Mouse (Mus musculus): ENCODE results near the gene Sectm1b.
"Not testable (repeated sequence)": the region's sequence is repeated elsewhere in the genome, so short reads cannot be mapped to it uniquely, and the experiment has no call there.

Gene Sectm1b

DNA sequence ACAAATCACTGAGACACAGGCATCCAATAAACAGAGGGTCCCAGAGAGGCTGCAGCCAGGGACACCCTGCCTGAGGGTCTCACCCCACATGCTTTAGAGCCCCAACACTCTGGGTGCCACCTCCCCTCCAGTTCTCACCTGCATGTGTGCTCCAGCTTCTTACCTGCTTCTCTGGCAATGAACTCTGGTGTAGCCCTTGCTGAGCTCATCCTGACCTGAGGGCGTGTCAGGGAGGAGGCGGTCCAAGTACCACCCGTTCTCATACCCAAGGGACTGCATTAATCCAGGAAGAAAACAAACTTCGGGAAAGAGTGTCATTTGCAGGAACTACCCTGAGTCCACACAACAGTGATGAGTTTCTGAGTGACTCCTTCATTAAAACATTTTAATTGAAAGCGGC lies at the start of gene Sectm1b:
TSS of gene Sectm1b (minus strand) at position 191 of the 400 bp plus-strand sequence.
- peak; percentile 78 for DNase-seq

DNA sequence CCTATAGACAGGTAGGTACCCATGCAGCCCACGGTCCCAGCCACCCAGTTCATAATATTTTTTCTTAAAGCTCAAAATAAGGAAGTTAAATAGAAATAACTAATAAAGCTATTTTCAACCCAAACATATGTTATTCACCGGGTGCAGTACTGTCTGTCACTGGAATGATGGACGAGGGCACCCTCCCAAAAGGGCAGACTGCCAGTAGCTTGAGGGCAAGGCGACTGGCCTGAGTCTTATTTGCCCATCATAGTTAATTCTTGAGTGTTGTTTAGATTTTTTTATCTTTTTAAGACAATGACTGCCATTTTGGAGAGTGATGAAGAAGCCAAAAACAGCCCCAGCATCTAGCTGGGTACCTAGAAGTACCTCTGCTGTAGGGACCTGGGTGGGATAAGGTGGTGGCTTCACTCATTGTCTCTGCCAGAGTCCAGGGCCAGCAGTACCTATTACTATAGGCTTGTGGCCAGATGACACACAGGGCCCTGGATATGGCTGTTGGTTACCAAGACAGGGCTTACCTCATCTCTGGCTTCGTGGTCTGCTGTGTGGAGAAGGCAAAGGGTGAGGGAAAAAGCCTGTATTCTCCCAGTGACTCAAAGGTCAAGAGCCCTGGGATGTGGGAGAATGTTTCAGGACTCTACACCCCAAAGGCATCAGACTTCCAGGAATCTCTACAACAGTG lies 48.9 kb upstream of the Sectm1b start:
- DNase-seq, result peak; percentile 50

DNA sequence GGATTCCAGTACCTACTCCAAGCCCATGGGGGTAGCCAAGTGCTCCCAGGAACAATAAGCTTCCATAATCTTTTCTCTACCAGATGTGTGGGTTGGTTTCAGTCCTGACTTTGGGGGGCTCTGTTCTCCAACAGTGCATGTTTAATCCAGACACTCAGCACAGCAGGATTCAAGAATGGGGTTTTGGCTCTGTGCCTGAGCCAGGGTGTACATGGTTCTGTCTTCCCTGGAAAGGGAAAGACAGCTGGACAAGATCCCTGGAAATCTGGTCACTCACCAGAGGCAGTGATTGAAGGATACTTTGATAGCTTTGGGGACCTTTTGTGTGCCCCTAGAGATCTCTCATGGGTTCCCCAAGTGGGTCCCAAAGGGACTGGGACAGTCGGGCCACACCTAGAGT lies 48.2 kb upstream of the Sectm1b start:
- no peak for DNase-seq

DNA sequence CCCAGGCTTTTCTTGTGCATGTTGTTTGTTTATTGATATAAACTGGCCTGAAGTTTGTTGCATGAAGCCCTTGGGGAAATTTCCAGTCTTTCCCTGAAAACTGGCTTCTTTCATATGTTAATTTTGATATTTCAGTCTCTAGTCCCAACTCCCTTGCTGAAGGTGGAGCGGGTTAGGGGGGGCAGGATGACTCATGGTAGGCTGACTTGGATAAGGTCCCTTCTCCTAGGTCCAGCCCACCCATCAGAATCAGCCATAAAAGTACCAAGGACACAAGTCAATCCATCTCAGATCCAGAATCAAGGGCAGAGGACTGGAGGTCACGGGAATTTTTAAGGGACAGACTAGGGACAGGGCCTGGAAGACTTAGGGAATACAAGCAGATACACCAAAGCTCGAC lies 47.7 kb upstream of the Sectm1b start:
- DNase-seq, result no peak

DNA sequence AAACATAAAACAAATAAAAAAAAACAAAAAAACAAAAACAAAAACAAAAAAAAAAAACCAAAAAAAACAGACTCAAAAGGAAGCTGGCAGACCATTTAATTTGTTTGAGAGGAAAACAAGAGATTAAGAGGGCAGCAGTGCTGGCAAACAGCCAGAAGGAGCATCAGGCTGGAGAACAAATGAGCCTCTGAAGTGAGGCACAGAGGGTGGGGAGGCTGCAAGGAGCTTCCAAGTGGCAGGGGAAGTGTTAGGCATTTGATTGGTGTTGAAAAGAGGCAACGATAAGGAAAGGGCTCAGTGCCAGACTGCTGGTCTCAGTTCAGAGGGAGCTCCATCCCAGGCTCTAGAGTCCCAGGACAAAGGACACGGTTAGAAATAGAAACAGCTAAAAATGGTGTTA lies 46.6 kb upstream of the Sectm1b start:
- peak; percentile 77 for DNase-seq

DNA sequence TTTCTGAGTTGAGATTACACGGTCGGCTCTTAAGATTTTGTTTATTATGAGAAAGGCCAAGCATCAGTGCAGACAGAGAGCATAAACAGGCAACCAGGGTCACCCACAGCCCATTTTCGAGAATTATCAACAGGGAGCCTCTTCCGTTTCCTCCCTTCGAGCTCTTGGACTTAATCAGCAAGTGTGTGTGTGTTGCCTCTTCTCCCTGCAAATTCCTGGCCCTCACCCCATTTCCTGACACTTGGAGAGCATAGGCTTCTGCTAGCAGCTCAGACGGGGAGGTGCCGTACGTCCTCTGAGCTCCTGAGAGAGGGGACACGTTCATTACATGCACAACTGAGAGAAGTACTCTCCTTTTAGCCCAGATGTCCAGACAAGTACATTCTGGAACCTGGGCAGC lies 44.7 kb upstream of the Sectm1b start:
- DNase-seq, result peak; percentile 37

DNA sequence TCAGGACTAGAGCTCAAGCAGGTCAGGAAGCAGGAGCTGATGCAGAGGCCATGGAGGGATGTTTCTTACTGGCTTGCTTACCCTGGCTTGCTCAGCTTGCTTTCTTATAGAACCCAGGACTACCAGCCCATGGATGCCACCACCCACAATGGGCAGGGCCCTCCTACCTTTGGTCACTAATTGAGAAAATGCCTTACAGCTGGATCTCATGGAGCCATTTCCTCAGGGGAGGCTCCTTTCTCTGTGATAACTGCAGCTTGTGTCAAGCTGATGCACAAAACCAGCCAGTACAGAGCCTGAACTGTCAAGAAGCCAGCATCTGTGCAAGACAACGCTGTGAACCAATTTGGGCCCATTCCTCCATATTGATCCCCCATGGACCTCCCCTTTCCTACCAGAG lies 43.9 kb upstream of the Sectm1b start:
- DNase-seq, result not testable (repeated sequence)

DNA sequence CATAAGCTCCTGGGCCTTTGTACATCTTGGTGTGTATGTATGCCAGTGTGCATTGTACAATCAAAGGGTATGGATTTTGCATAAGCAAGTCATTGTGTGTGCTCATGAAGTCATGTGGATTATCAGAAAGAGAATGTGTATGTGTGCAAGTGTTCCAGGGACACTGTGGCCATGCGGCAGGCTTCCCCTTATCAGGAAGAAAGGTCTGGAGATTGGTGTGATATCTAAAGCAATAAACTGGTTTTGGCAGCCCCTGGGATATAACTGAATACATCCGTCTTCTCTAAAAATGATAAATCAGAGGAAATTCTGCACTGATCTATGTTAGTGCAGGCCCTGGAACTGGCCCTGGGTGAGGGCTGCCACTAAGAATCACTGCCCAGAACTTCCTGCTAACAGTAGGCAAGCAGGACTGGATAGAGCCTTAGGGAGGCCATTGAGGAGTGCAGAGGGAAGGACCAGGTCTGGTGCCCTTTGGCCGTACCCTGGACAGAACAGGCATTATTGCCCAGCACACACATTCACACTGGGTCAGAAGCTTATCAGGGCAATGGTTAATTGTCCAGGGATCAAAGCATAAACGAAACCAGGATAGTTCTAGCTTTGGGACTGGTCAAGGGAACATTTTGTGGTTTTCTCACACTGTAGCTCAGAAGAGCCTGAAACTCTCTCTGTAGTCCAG lies 37.9 kb upstream of the Sectm1b start:
- peak; percentile 78 for DNase-seq

DNA sequence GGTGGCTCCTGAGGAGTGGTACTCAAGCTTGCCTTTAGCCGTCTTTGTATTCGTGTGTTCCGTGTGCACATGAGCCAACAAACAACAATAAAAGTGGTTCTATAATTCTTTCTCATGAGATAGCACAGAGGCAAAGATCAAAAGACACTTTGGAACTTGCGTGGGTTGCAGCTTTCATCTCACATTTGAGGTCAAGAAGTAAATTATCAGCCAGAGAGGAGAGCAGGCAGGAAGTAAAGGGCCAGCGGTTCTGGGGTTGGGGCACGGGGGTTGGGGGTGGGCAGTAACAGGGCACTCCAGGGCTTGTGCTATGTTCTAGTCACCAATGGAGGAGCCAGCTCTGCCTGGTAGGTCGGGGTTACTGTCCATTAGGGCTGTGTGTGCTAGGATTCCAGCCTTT lies 37.3 kb upstream of the Sectm1b start:
- peak; percentile 83 for DNase-seq

DNA sequence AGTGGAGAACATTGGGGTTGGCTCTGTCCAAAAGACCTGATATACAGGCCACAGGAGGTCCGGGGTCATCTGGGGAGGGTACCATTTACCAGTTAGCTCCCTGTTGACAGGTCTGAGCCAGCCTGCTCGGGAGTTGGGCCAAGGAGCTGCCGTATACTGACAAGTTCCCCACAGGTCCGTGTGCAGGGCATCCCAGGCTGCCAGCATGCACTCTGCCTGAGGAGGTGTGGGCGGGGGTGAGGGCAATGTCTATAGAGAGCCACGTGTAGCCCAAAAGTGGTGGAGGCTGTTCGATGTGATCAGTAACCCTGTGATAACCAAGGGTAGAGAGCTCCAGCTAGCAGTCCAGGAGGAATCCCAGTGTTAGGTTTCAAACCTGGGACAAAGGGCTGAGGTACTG lies 36.4 kb upstream of the Sectm1b start:
- peak; percentile 54 for DNase-seq

DNA sequence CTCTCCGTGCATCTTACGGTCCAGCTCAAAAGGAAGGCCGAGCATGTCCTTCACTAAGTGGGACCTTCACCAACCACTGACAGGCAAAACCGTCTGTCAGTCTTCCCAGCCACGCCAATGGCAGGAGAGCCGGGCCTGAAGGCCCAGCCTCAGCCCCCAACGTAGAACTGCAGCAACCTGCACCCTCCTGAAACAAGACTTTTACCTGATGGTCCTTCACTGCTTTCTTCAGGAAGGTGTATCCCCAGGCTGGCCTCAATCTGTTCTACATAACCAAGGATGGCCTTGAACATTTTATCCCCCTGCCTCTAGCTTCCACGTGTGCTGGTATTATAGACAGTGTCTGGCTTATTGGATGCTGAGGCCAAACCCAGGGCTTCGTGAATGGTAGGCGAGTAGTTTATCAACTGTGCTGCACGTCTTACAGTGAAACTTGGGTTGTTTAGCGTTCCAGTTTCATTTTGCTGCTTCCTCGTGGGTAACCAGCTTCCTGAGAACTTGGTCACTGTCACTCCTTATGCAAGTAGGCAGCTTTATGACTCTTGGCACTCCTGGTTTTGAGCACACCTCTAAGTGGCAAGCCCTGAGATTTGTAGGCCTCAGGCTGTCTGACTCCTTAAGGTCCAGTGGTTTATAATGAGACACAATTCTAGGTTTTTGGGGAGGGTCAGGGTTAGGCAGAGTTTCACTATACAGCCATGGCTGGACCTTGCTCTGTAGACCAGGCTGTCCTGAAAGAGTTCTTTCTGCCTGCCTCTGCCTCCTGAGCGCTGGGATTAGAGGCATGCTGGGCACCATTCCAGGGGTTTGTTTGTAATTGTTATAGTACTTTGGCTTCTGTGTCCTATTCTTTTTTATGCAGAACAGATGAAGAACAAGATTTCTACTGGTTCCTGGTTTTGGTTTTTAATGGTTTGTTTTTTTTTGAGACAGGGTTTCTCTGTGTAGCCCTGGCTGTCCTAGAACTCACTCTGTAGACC lies 29.5 kb upstream of the Sectm1b start:
- peak; percentile 44 for DNase-seq

DNA sequence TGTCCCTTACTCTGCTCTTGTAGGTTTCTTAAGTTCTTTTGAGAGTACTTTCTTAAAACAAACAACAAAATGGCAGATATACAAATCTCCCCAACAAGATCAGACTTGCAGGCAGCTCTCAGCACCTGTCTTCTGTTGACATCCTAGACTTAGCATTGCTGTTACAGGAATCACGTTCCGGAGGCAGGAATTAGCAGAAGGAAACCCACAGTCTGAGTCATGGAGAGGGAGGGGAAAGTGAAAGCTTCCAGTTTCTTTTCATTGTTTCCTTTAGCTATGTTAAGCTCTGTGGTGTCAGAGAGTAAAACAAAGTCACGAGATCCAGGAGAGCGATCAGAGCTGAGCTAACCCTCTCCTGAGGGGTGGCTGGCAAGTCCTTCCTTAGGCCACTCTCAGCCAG lies 27.6 kb upstream of the Sectm1b start:
- no peak for DNase-seq

DNA sequence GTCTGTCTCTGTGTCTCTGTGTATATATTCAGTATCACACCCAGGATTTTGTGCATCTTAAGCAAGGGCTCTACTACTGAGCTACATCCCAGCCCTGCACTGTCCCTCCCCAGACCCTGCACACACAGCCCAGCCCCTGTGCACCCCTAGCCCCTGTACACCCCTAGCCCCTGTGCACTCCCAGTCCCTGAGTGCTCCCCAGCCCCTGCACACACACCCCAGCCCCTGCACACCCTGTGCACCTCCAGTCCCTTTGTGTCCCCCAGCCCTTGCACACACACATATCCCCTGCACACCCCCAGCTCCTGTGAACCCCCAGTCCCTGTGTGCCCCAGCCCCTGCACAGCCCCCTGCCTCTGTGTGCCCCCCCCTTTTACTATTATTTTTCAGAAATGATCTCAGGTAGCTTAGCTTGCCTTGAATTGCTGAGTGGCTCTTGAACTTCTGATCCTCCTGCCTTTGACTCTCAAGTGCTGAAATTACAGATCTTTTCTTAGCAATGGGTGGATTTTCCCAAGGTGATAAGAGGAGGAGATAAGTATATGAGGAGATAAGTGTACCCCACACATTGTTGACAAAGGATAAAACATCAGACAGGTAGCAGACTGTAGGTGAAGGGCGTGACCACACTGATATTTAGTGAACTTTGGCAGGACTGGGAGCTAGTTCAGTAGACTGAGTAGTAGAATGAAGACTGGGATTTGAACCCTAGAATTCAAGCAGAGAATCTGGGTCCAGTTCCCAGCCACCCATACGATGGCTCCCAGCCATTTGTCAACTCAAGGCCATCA lies 26.6 kb upstream of the Sectm1b start:
- DNase-seq, result no peak

DNA sequence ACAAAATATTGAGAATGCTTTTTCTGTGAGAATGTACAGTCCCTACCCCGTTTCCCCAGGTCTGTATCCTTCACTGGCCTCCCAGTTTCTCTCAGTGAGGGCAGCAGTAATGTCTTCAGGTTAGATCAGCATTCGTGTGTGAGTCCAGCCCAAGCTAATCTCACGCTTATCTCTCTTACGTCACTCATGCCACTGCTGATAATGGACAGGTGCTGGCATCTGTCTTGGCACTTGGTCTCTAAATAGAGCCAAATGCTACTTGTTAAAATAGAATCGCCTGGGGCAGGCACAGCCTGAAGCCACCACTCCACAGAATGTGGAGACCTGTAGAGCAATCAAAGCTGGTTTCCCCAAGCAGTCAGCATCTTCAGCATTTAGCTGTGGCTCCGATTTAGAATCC lies 25.6 kb upstream of the Sectm1b start:
- DNase-seq, result no peak

DNA sequence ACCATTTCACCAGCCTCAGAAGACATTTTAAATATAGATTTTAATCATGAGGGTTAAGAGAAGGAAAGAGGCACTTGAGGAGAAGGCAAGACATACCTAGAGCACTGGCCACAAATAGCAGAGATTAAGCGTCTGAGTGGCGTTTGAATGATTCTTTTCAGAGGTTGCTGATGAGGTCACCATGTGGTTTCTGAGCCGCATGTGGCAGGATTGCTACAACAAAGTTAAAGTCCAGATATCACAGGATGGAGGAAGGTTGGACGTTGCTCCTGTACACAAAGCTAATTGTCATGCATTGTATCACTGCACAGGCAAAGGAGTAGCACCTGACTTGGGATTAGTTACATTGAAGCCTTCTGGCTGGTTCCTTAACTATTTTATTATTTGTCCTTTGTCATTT lies 22.9 kb upstream of the Sectm1b start:
- DNase-seq, result peak; percentile 63

DNA sequence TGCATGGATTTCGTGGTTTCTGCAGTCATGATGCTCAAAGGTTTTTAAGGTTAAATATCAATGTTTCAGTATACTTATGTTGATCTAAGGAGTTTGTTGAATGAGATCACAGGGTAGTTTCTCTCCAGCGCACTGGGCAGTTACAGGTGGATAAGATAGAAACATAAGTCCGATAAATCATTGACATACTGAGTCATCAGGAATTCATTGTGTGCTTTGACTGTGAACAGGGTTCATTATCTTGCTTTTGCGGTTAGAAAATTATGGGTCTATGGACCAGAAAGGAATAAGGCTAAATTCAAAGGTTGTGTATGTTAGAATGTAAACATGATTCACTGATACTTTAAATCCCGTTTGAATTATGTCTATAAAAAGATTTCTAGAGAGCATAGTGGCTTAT lies 21.8 kb upstream of the Sectm1b start:
- peak; percentile 53 for DNase-seq

DNA sequence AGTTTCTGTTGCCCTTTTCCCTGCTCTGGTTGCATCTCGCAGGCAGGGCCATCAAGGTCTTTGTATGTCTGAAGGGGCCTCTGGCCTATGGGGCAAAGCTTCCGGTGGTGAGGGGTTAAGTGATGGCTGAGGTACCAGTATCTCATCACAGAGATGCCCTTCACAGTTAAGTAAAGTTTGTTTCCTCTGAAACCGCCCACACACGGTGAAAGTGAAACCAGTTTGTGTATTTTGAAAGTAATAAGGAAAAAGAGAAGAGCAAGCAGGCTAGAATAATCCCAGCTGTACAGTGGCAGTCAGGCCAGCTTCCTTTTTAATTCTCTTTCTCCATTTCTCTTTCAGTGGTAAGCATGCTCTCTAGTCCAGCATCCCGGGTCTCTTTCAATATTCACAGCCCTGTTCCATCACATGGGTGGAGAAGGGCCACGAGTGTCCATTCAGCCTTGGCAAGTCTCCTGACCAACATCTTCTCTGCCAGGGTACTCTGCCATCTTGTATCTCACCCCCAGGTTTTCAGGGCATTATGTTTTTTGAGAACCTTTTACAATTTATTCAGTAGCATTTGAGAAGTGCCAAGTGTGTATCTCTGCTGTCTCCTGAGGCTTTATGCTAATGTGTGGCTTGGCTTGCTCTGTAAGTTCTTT lies 19.6 kb upstream of the Sectm1b start:
- no peak for DNase-seq

DNA sequence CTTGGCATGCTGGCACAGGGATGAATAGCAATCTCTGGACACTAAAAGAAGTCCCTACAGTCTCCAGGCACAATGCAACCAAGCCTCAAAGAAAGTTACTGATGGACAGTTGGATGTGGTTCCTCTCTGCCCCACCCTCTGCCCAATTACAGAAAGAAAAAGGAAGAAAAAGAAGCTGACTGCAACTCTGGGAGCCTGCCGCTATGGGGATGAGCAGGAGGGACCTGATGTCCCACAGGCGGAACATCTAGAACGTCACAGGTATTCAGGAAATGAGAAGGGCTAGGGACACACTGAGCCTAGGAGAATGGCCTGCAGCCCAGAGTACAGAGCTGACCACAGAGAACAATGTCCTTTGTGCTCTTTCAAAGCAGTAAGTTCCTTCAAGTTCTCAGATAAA lies 18.9 kb upstream of the Sectm1b start:
- DNase-seq, result no peak

DNA sequence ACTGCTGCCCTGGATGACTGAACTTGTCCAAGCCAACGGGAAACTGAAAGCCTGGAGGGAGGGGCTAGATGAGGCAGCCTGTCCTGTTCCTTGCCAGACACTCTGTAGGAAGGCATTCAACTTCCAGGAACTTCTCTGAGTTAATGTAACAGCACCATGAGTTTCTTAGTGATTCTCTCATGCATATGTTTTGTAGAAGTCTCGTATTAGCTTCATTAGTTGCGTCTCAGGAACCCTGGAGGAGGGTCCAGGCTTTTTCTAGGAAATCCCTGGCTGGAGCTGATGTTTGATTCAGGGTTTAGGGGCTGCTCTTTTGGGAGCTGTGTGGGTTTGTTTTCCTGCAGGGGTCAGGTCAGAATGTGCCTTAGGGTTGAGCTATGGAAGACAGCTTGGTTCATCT lies 17.8 kb upstream of the Sectm1b start, which contains the start of gene Sectm1a:
TSS of gene Sectm1a (minus strand) at position 101 of the 400 bp plus-strand sequence.
- no peak for DNase-seq

DNA sequence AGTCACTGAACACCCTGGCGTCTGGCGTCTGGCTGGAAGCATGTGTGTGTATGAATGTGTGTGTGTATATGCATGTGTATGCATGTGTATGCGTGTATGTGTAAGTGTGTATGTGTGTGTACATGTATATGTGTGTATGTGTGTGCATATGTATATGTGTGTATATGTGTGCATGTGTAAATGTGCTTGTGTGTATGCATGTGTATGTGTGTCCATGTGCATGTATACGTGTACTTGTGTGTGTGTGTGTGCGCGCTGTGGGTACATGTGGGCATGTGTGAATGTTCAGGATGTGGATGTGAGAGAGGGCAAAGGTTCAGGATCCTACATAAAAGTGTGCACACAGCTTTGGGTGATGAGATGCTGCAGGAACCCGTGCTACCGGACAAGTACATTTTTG lies 17.0 kb upstream of the Sectm1b start:
- no peak for DNase-seq

DNA sequence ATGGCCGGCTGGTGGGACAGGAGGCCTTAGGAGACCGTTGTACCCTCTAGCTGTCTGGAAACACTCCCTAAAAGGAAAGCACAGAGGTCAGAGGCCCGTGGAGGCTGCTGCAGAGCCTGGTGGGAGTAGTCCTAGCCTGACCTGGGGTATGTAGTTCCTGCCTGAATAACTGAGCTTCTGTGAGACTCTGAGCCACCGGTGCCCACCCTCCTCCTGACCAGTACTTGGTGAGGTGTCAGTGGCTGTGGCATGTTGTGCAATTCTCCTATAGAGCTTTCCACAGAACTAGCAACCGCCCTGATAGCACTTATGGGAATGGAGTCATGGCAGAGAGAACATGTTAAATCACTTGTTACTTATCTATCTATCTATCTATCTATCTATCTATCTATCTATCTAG lies 12.3 kb upstream of the Sectm1b start:
- DNase-seq, result no peak

DNA sequence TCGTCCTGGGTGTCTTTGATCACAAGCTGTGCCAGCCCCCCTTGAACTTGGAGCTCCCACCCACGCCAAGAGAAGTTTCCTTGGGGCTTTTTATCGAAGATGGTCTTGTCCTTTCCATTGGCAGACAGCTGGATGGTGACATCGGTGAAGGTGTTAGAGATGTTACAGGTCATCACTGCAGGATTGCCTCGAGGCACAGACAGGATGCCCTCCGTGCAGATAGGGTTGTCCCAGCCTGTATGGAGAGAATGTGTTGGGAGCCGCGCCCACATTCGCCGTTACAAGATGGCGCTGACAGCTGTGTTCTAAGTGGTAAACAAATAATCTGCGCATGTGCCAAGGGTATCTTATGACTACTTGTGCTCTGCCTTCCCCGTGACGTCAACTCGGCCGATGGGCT lies 6.3 kb upstream of the Sectm1b start:
- not testable (repeated sequence) for DNase-seq

Measured in kidney, adult 9 months (tissue).